Mouse (Mus musculus) hindbrain, embryonic 12.5 days (tissue): Measurements from ENCODE around the gene Coq5. TPM values are rescaled to one million over a fixed set of nuclear protein-coding genes. Genes with fewer than 3 reads are reported as not detected.

Experiments
- ATAC-seq: fragments of 200-750 bp; cut with Nextera tagmentation; 2 replicates; pipeline ENCODE4 v1.8.0; 2017; ENCODE audit warnings: moderate TSS enrichment; ENCODE audit not compliant: low FRiP score
- H3K27ac ChIP-seq: fragments of 300-500 bp; sonication (generic); 2 replicates; pipeline ENCODE4 v1.5.1; 2016; ENCODE audit warnings: mild to moderate bottlenecking
- H3K27me3 ChIP-seq: fragments of 300-500 bp; sonication (generic); 2 replicates; pipeline ENCODE4 v1.6.1; 2016; ENCODE audit warnings: mild to moderate bottlenecking
- H3K36me3 ChIP-seq: fragments of 300-500 bp; sonication (generic); 2 replicates; pipeline ENCODE4 v1.6.1; 2016; ENCODE audit warnings: mild to moderate bottlenecking
- H3K4me1 ChIP-seq: fragments of 300-500 bp; sonication (generic); 2 replicates; pipeline ENCODE4 v1.6.1; 2016
- H3K4me2 ChIP-seq: fragments of 300-500 bp; sonication (generic); replicated peaks from 2 replicates; pipeline ENCODE4 v1.6.1; 2016; ENCODE audit warnings: mild to moderate bottlenecking
- H3K4me3 ChIP-seq: fragments of 300-500 bp; sonication (generic); 2 replicates; pipeline ENCODE4 v1.5.1; 2016; ENCODE audit warnings: mild to moderate bottlenecking
- H3K9ac ChIP-seq: fragments of 300-500 bp; sonication (generic); 2 replicates; pipeline ENCODE4 v1.6.1; 2016; ENCODE audit warnings: mild to moderate bottlenecking, moderate library complexity
- H3K9me3 ChIP-seq: fragments of 300-500 bp; sonication (generic); replicated peaks from 2 replicates; pipeline ENCODE4 v1.6.1; 2016; ENCODE audit warnings: mild to moderate bottlenecking
- WGBS: fragments of 180-500 bp; shearing (Covaris S2); methylation state at CpG from one replicate; pipeline ENCODE4 v1.1.7; 2016; 5-methylcytosine and 5-hydroxymethylcytosine counted together
- polyA plus RNA-seq: library from polyadenylated mRNA; unstranded; fragments of >200 nt; fragmentation: Nextera tagmentation; extraction: Ambion mirVana; gene quantifications from 2 replicates; pipeline ENCODE4 v1.2.1, GENCODE M21; 2016

Coq5 gene
- polyA plus RNA-seq, 1 experiment from 2014 or later: 51.3 TPM

- peaks cover 56% of the 10 kb centered on the region for H3K36me3 ChIP-seq
- H3K27me3 ChIP-seq: peaks cover 12% of the 10 kb centered on the region; the same call in 1 of the 2 replicates
- no peak overlapping the region for H3K27ac ChIP-seq
- H3K4me3 ChIP-seq: no peak overlapping the region
- no peak overlapping the region for H3K4me2 ChIP-seq
- H3K4me1 ChIP-seq: peaks cover 16% of the 10 kb centered on the region
- no peak for ATAC-seq
- no peak overlapping the region for H3K9ac ChIP-seq
- H3K9me3 ChIP-seq: no peaks in the 10 kb centered on the region
- 87% methylated on average over 11 of the region's 11 CpGs for WGBS
These were observed 39.3 kb upstream of the Coq5 start for GRCm38 (mm10) chr5:115240191-115240590.

- Histone ChIP-seq H3K4me3 (no peak overlapping the region), H3K9me3 (no peaks in the 10 kb centered on the region), H3K27ac (no peak overlapping the region), H3K36me3 (peaks cover 65% of the 10 kb centered on the region), H3K27me3 (no peaks in the 10 kb centered on the region), H3K4me1 (no peaks in the 10 kb centered on the region), H3K9ac (no peak overlapping the region), H3K4me2 (no peak overlapping the region)
- WGBS: 71% methylated on average over 1 of the region's 1 CpGs
- no peak for ATAC-seq
These were observed 24.0 kb upstream of the Coq5 start for GRCm38 (mm10) chr5:115255472-115255871.

GRCm38 (mm10) chr5:115256909-115257546 lies 22.4 kb upstream of the Coq5 start:
- WGBS: 94% methylated on average over 10 of the region's 10 CpGs
- H3K36me3 ChIP-seq: peaks cover 52% of the 10 kb centered on the region

GRCm38 (mm10) chr5:115260356-115260755 lies 19.1 kb upstream of the Coq5 start:
- 90% methylated on average over 6 of the region's 6 CpGs for whole genome bisulfite sequencing
- no peak overlapping the region for H3K9ac ChIP-seq

More at GRCm38 (mm10) chr5:115256909-115257546, 22.4 kb upstream of the Coq5 start:
- Histone ChIP-seq H3K4me1 (no peaks in the 10 kb centered on the region), H3K4me3 (no peak overlapping the region), H3K9me3 (no peaks in the 10 kb centered on the region), H3K9ac (no peak overlapping the region), H3K27me3 (no peaks in the 10 kb centered on the region), H3K4me2 (no peak overlapping the region), H3K27ac (no peak overlapping the region)
- no peak for ATAC-seq

GRCm38 (mm10) chr5:115261141-115261540 lies 18.3 kb upstream of the Coq5 start:
- Histone ChIP-seq H3K9me3 (no peaks in the 10 kb centered on the region), H3K4me3 (no peak overlapping the region), H3K27ac (no peak overlapping the region), H3K27me3 (no peaks in the 10 kb centered on the region), H3K9ac (no peak overlapping the region), H3K4me1 (peaks cover 4% of the 10 kb centered on the region; the same call in 1 of the 2 replicates), H3K4me2 (no peak overlapping the region), H3K36me3 (peaks cover 45% of the 10 kb centered on the region)
- no peak for ATAC-seq
- 91% methylated on average over 8 of the region's 8 CpGs for WGBS

More at GRCm38 (mm10) chr5:115260356-115260755, 19.1 kb upstream of the Coq5 start:
- Histone ChIP-seq H3K9me3 (no peaks in the 10 kb centered on the region), H3K27ac (no peak overlapping the region), H3K4me1 (no peaks in the 10 kb centered on the region), H3K36me3 (peaks cover 49% of the 10 kb centered on the region), H3K4me3 (no peak overlapping the region), H3K4me2 (no peak overlapping the region), H3K27me3 (no peaks in the 10 kb centered on the region)
- ATAC-seq: no peak

GRCm38 (mm10) chr5:115261880-115262279 lies 17.6 kb upstream of the Coq5 start:
- no peak overlapping the region for H3K4me2 ChIP-seq
- WGBS: 100% methylated on average over 1 of the region's 1 CpGs
- peaks cover 8% of the 10 kb centered on the region; the same call in 1 of the 2 replicates for H3K4me1 ChIP-seq
- no peak overlapping the region for H3K27ac ChIP-seq
- H3K36me3 ChIP-seq: peaks cover 45% of the 10 kb centered on the region
- H3K9ac ChIP-seq: no peak overlapping the region
- H3K4me3 ChIP-seq: no peak overlapping the region
- no peaks in the 10 kb centered on the region for H3K9me3 ChIP-seq
- no peak for ATAC-seq
- H3K27me3 ChIP-seq: no peaks in the 10 kb centered on the region

GRCm38 (mm10) chr5:115262502-115263291 lies 16.8 kb upstream of the Coq5 start:
- Histone ChIP-seq H3K36me3 (peaks cover 41% of the 10 kb centered on the region), H3K4me2 (no peak overlapping the region), H3K27me3 (no peaks in the 10 kb centered on the region), H3K27ac (no peak overlapping the region), H3K9me3 (no peaks in the 10 kb centered on the region), H3K4me1 (peaks cover 8% of the 10 kb centered on the region; the same call in 1 of the 2 replicates), H3K9ac (no peak overlapping the region), H3K4me3 (no peak overlapping the region)
- 90% methylated on average over 14 of the region's 14 CpGs for WGBS
- ATAC-seq: no peak

- Histone ChIP-seq H3K4me1 (peaks cover 32% of the 10 kb centered on the region), H3K9ac (no peak overlapping the region), H3K9me3 (no peaks in the 10 kb centered on the region), H3K27ac (0 out of 2 replicates have a peak overlapping the region, but pooled peaks have one; percentile 1), H3K27me3 (no peaks in the 10 kb centered on the region), H3K36me3 (peaks cover 24% of the 10 kb centered on the region), H3K4me3 (no peak overlapping the region), H3K4me2 (peak overlapping the region; percentile 3; the same call in 1 of the 2 replicates)
- 91% methylated on average over 5 of the region's 5 CpGs for WGBS
- no peak for ATAC-seq
These were observed 13.1 kb upstream of the Coq5 start for GRCm38 (mm10) chr5:115266340-115266739.

- Histone ChIP-seq H3K9me3 (no peaks in the 10 kb centered on the region), H3K4me2 (no peak overlapping the region), H3K36me3 (peaks cover 24% of the 10 kb centered on the region), H3K27me3 (no peaks in the 10 kb centered on the region), H3K27ac (no peak overlapping the region), H3K4me1 (peaks cover 36% of the 10 kb centered on the region), H3K4me3 (no peak overlapping the region), H3K9ac (no peak overlapping the region)
- WGBS: 91% methylated on average over 8 of the region's 8 CpGs
- ATAC-seq: no peak
These were observed 12.5 kb upstream of the Coq5 start for GRCm38 (mm10) chr5:115266787-115267468.

- Histone ChIP-seq H3K27ac (no peak overlapping the region), H3K9ac (no peak overlapping the region), H3K4me1 (peaks cover 36% of the 10 kb centered on the region), H3K4me2 (no peak overlapping the region), H3K36me3 (peaks cover 24% of the 10 kb centered on the region), H3K4me3 (no peak overlapping the region), H3K9me3 (no peaks in the 10 kb centered on the region), H3K27me3 (no peaks in the 10 kb centered on the region)
- ATAC-seq: no peak
- WGBS: 89% methylated on average over 3 of the region's 3 CpGs
These were observed 11.9 kb upstream of the Coq5 start for GRCm38 (mm10) chr5:115267469-115268045.

- no peak overlapping the region for H3K4me2 ChIP-seq
- no peaks in the 10 kb centered on the region for H3K27me3 ChIP-seq
- H3K4me1 ChIP-seq: peaks cover 38% of the 10 kb centered on the region
- H3K36me3 ChIP-seq: peaks cover 24% of the 10 kb centered on the region
- 76% methylated on average over 3 of the region's 3 CpGs for WGBS
- no peak overlapping the region for H3K27ac ChIP-seq
- H3K9ac ChIP-seq: no peak overlapping the region
- H3K9me3 ChIP-seq: no peaks in the 10 kb centered on the region
- ATAC-seq: no peak
- no peak overlapping the region for H3K4me3 ChIP-seq
These were observed 11.2 kb upstream of the Coq5 start for GRCm38 (mm10) chr5:115268266-115268665.

- 100% methylated on average over 1 of the region's 1 CpGs for WGBS
- peak overlapping the region; percentile 35; the same call in 1 of the 2 replicates for H3K9ac ChIP-seq
- H3K27ac ChIP-seq: no peak overlapping the region
- H3K27me3 ChIP-seq: no peaks in the 10 kb centered on the region
- ATAC-seq: no peak
- H3K36me3 ChIP-seq: peaks cover 22% of the 10 kb centered on the region
- peaks cover 41% of the 10 kb centered on the region for H3K4me1 ChIP-seq
- no peaks in the 10 kb centered on the region for H3K9me3 ChIP-seq
- peak overlapping the region; percentile 8; the same call in 1 of the 2 replicates for H3K4me3 ChIP-seq
- H3K4me2 ChIP-seq: peak overlapping the region; percentile 91
These were observed 9.5 kb upstream of the Coq5 start for GRCm38 (mm10) chr5:115269969-115270368.
